Mouse (Mus musculus): ENCODE data around the gene Gm45713. TPM values are rescaled to one million over a fixed set of nuclear protein-coding genes. Genes with fewer than 3 reads are reported as not detected.
"Not testable (repeated sequence)": the region's sequence is repeated elsewhere in the genome, so short reads cannot be mapped to it uniquely, and the experiment has no call there.

The Gm45713 gene
- total RNA-seq, 2 experiments from 2014 or later: 0.10 TPM; not detected in 1

- ATAC-seq (replicated peaks; ENCODE audit: poor library complexity, severe bottlenecking): no peak
Observed at GRCm38 (mm10) chr7:45126147-45126843, 9.7 kb downstream of the Gm45713 start.

GRCm38 (mm10) chr7:45125649-45126048 is 10.4 kb downstream of the Gm45713 start:
- not testable (repeated sequence) for ATAC-seq (replicated peaks; ENCODE audit: poor library complexity, severe bottlenecking)

GRCm38 (mm10) chr7:45125144-45125600 is 10.9 kb downstream of the Gm45713 start:
- ATAC-seq (replicated peaks; ENCODE audit: poor library complexity, severe bottlenecking): no peak

- ATAC-seq (replicated peaks; ENCODE audit: poor library complexity, severe bottlenecking): peak; percentile 68
Observed at GRCm38 (mm10) chr7:45124224-45125143, 11.5 kb downstream of the Gm45713 start, which contains the start of gene Rps11. Gene Rps11 (minus strand): TSS chr7:45124439.

- no peak for ATAC-seq (replicated peaks; ENCODE audit: poor library complexity, severe bottlenecking)
Observed at GRCm38 (mm10) chr7:45123186-45123570, 12.9 kb downstream of the Gm45713 start.

GRCm38 (mm10) chr7:45122561-45123185 is 13.4 kb downstream of the Gm45713 start:
- no peak for ATAC-seq (replicated peaks; ENCODE audit: poor library complexity, severe bottlenecking)

GRCm38 (mm10) chr7:45121966-45122365 is 14.1 kb downstream of the Gm45713 start:
- ATAC-seq (replicated peaks; ENCODE audit: poor library complexity, severe bottlenecking): no peak

- peak; percentile 10 for ATAC-seq (replicated peaks; ENCODE audit: poor library complexity, severe bottlenecking)
Observed at GRCm38 (mm10) chr7:45121404-45121803, 14.6 kb downstream of the Gm45713 start.

- no peak for ATAC-seq (replicated peaks; ENCODE audit: poor library complexity, severe bottlenecking)
Observed at GRCm38 (mm10) chr7:45119780-45120709, 16.0 kb downstream of the Gm45713 start.

GRCm38 (mm10) chr7:45118336-45118735 is 17.7 kb downstream of the Gm45713 start:
- ATAC-seq (replicated peaks; ENCODE audit: poor library complexity, severe bottlenecking): no peak

GRCm38 (mm10) chr7:45117566-45117965 is 18.5 kb downstream of the Gm45713 start:
- ATAC-seq (replicated peaks; ENCODE audit: poor library complexity, severe bottlenecking): no peak

- no peak for ATAC-seq (replicated peaks; ENCODE audit: poor library complexity, severe bottlenecking)
Observed at GRCm38 (mm10) chr7:45113476-45113875, 22.6 kb downstream of the Gm45713 start.

- no peak for ATAC-seq (replicated peaks; ENCODE audit: poor library complexity, severe bottlenecking)
Observed at GRCm38 (mm10) chr7:45112529-45112928, 23.5 kb downstream of the Gm45713 start.

GRCm38 (mm10) chr7:45111940-45112339 is 24.1 kb downstream of the Gm45713 start:
- peak; percentile 30; the same call in 1 of the 2 replicates for ATAC-seq (replicated peaks; ENCODE audit: poor library complexity, severe bottlenecking)

GRCm38 (mm10) chr7:45110089-45110488 is 25.9 kb downstream of the Gm45713 start:
- ATAC-seq (replicated peaks; ENCODE audit: poor library complexity, severe bottlenecking): not testable (repeated sequence)

GRCm38 (mm10) chr7:45107052-45107645 is 28.9 kb downstream of the Gm45713 start:
- peak; percentile 41 for ATAC-seq (replicated peaks; ENCODE audit: poor library complexity, severe bottlenecking)

- ATAC-seq (replicated peaks; ENCODE audit: poor library complexity, severe bottlenecking): no peak
Observed at GRCm38 (mm10) chr7:45106441-45106840, 29.6 kb downstream of the Gm45713 start.

GRCm38 (mm10) chr7:45105491-45105890 is 30.5 kb downstream of the Gm45713 start:
- no peak for ATAC-seq (replicated peaks; ENCODE audit: poor library complexity, severe bottlenecking)

- no peak for ATAC-seq (replicated peaks; ENCODE audit: poor library complexity, severe bottlenecking)
Observed at GRCm38 (mm10) chr7:45104941-45105340, 31.1 kb downstream of the Gm45713 start.
